Mouse (Mus musculus) forebrain, embryonic 16.5 days (tissue): Measurements from ENCODE around the gene Ptprh. TPM values are rescaled to one million over a fixed set of nuclear protein-coding genes. Genes with fewer than 3 reads are reported as not detected.
A peak's percentile ranks its signal among the peaks of the same experiment; 100 is the strongest.

ENCODE experiments used
- ATAC-seq: fragments of 200-750 bp; cut with Nextera tagmentation; 2 replicates; pipeline ENCODE4 v1.8.0; 2017; ENCODE audit warnings: mild to moderate bottlenecking, moderate library complexity
- H3K27ac ChIP-seq: fragments of 300-500 bp; sonication (generic); 2 replicates; pipeline ENCODE4 v1.5.1; 2014; ENCODE audit warnings: low read length, control low read depth
- H3K27me3 ChIP-seq: fragments of 300-500 bp; sonication (generic); replicated peaks from 2 replicates; pipeline ENCODE4 v1.6.1; 2014; ENCODE audit warnings: low read length; ENCODE audit not compliant: control insufficient read depth, insufficient read depth
- H3K36me3 ChIP-seq: fragments of 300-500 bp; sonication (generic); 2 replicates; pipeline ENCODE4 v1.6.1; 2014; ENCODE audit not compliant: control insufficient read depth, insufficient read depth
- H3K4me1 ChIP-seq: fragments of 300-500 bp; sonication (generic); replicated peaks from 2 replicates; pipeline ENCODE4 v1.6.1; 2014; ENCODE audit warnings: low read length; ENCODE audit not compliant: control insufficient read depth, insufficient read depth
- H3K4me2 ChIP-seq: fragments of 300-500 bp; sonication (generic); 2 replicates; pipeline ENCODE4 v1.6.1; 2014; ENCODE audit warnings: mild to moderate bottlenecking, low read length, control low read depth
- H3K4me3 ChIP-seq: fragments of 300-500 bp; sonication (generic); replicated peaks from 2 replicates; pipeline ENCODE4 v1.5.1; 2014; ENCODE audit warnings: mild to moderate bottlenecking, low read length, control low read depth
- H3K9ac ChIP-seq: fragments of 300-500 bp; sonication (generic); replicated peaks from 2 replicates; pipeline ENCODE4 v1.6.1; 2014; ENCODE audit warnings: low read depth, low read length, control low read depth
- H3K9me3 ChIP-seq: fragments of 300-500 bp; sonication (generic); 2 replicates; pipeline ENCODE4 v1.6.1; 2016; ENCODE audit warnings: low read length; ENCODE audit not compliant: control insufficient read depth
- WGBS: fragments of 180-500 bp; shearing (Covaris S2); extraction: QIAGEN DNeasy Blood & Tissue Kit; methylation state at CpG from one replicate; pipeline ENCODE4 v1.1.7; 2014; 5-methylcytosine and 5-hydroxymethylcytosine counted together
- polyA plus RNA-seq: library from polyadenylated mRNA; unstranded; fragments of >200 nt; fragmentation: Nextera tagmentation; extraction: Ambion mirVana; gene quantifications from 2 replicates; pipeline ENCODE4 v1.2.1, GENCODE M21; 2015

Ptprh gene
- polyA plus RNA-seq, 1 experiment from 2014 or later: 0.70 TPM

DNA sequence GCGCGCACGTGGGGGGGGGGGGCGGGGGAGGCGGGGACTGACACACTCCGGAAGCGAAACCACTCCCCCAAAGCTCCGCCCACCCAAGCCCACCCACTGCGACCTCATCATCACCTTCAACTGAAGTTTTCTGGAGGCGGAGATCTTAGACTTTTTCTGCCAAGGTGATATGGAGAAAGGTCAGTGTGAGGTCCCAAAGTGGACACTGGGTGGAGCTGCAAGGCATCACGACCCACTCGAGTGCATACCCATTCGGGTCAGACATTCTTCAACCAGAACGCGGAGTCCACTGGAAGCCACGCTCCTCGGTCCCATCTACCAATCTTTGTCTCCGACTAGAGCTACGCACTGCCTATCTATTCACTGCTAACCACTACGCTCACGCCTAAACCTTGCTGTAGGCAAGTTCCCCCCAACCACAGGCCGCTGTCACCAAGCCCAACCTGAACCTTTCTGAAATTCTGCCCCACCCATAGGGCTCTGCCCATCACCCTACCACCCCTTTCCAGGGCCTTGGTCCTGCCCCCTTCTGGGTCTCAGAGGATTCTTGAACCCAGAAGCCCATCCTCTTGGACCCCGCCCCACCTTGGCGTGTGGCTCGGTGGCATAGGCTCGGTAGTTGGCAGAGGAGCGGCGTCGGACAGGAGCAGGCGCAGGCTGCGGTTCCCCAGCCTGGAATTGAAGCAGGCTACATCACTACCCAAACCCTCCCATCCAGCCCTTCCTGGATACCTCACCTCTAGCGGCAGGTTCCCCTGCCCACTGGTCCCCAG lies 82.4 kb downstream of the Ptprh start:
- Histone ChIP-seq H3K9ac (no peak overlapping the region; the same call in 1 of the 2 replicates), H3K27ac (no peak overlapping the region), H3K4me2 (peak overlapping the region; percentile 59), H3K4me1 (peaks cover 6% of the 10 kb centered on the region), H3K4me3 (peak overlapping the region; percentile 27), H3K9me3 (no peaks in the 10 kb centered on the region), H3K27me3 (0 out of 2 replicates have a peak, but pooled peaks cover 4% of the 10 kb centered on the region), H3K36me3 (no peaks in the 10 kb centered on the region)
- ATAC-seq: no peak
- WGBS: 37% methylated on average over 32 of the region's 32 CpGs

DNA sequence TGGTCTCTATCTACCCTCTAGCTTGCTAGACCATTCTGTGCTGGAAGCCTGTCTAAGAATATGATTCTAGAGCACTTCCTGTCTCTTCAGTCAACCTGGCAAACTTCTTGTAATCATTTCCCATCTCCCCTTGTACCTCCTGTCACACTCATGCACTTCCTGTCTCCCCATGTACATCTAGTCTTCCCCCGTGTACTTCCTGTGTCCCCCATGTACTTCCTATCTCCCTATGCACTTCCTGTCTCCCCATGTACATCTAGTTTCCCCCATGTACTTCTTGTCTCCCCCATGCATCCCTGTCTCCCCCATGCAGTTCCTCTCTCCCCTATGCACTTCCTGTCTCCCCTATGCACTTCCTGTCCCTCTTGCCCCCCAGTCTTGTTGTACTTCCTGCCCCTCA lies 85.4 kb downstream of the Ptprh start:
- Histone ChIP-seq H3K36me3 (no peaks in the 10 kb centered on the region), H3K9ac (no peak overlapping the region), H3K9me3 (no peaks in the 10 kb centered on the region), H3K4me1 (peaks cover 6% of the 10 kb centered on the region), H3K27ac (no peak overlapping the region), H3K4me2 (no peak overlapping the region), H3K27me3 (0 out of 2 replicates have a peak, but pooled peaks cover 4% of the 10 kb centered on the region), H3K4me3 (no peak overlapping the region)
- ATAC-seq: no peak
- 82% methylated on average over 1 of the region's 1 CpGs for WGBS

DNA sequence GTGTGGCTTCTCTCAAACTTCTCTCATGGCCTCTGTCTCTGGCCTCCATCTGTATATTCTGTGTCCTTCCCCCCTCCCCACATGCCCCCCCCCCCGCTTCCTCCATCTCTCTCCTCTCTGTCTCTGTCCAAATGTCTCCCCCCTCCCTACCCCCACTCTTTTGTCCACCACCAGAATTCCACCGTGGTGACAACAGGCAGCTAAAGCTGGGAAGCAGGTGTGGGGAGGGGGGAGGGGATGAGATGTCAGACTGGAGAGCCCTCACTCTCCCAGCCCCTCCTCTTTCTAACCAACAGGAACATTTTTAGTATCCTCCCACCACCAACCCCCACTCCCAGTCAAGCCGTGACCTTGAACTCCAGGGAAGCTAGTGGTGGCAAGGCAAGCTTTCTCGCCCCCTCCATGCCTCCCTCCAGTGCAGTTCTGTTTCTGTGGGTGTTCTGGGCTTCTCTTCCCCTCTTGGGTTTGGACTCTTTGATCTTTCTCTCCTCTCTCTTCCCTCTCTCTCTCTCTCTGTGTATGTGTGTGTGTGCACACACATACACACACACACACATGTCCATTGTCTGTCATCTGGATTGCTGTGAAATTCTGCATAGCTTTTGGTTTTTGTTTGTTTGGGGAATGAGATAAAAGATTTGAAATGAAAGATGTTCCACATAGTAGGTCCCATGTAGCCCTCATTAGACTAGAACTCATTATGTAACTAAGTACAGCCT lies 87.3 kb downstream of the Ptprh start, which contains the start of gene Tnnt1:
Gene Tnnt1, minus strand, starts transcription at position 51 of the 719 bp plus-strand sequence.
- Histone ChIP-seq H3K4me3 (no peak within 1 kb of the TSS), H3K27ac (no peak within 1 kb of the TSS), H3K27me3 (0 out of 2 replicates have a peak, but pooled peaks cover 4% of the 10 kb centered on the region), H3K9me3 (no peaks in the 10 kb centered on the region), H3K4me1 (peaks cover 6% of the 10 kb centered on the region), H3K4me2 (no peak within 1 kb of the TSS), H3K36me3 (no peaks in the 10 kb centered on the region), H3K9ac (no peak within 1 kb of the TSS)
- no peak for ATAC-seq
- 19% methylated on average over 3 of the region's 4 CpGs for WGBS

DNA sequence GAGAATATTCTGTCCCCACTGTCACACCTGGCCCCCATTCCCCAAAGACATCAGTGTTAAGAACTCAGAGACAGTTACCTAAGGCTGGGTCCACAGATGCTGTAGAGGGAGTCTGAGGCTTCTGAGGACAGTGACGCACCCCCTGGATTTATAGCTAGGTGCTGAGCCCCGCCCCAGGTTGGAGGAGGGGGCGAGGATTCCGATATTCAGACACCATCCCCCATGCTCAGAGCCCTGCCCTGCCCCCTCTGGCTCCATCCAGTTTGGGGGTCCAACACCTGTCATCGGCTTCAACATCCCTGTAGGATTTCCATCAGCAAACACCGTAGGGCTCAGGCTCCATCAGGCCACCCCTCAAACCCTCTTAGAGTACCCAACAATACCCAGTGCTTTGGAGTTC lies 88.0 kb downstream of the Ptprh start:
- Histone ChIP-seq H3K27me3 (0 out of 2 replicates have a peak, but pooled peaks cover 4% of the 10 kb centered on the region), H3K4me1 (peaks cover 2% of the 10 kb centered on the region), H3K4me2 (no peak overlapping the region), H3K9ac (no peak overlapping the region), H3K36me3 (no peaks in the 10 kb centered on the region), H3K27ac (no peak overlapping the region), H3K4me3 (no peak overlapping the region), H3K9me3 (no peaks in the 10 kb centered on the region)
- WGBS: 67% methylated on average over 6 of the region's 6 CpGs
- no peak for ATAC-seq

DNA sequence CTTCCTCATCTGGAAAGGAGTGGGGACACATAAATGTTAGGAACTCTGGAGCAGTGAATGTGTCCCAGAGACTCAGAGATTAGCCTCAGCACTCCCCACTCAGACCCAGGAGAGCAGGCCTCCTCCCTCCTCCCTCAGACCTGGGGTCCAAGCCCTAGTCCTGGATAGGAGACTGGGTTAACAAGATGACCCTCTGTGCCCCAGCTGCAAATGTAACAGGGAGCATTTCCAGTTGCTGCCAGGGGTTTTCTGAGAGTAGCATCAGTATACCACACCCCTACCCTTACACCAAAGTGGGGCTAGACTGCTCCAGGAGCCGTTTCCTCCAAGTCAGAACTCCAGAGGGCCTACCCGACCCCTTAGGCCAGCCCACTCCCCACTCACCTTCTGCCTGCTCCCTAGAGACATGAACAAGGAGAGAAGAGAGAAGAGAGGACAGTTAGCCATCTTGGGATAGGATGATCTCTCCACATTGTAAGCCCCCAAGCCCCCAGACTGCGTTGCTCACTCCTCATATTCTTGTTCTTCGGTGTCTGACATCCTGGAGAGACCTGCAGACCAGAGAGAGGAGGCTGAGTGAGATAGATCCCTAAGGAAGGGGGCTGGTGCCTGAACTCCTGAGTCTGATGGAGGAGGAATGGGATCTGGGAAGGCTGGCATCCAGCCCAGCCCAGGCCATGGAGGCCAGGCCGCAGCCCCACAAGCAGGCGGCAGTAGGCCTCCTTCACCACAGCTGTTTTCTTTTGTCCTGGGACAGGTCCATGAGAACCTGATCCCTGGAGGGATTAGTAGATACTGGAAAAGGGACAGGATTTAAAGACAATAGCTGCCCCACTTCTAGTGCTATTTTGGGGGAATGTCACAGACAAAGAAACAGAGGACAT lies 89.8 kb downstream of the Ptprh start:
- no peaks in the 10 kb centered on the region for H3K4me1 ChIP-seq
- 0 out of 2 replicates have a peak, but pooled peaks cover 2% of the 10 kb centered on the region for H3K27me3 ChIP-seq
- 42% methylated on average over 6 of the region's 6 CpGs for WGBS
- no peaks in the 10 kb centered on the region for H3K9me3 ChIP-seq
- no peak overlapping the region for H3K27ac ChIP-seq
- H3K36me3 ChIP-seq: no peaks in the 10 kb centered on the region
- no peak for ATAC-seq
- no peak overlapping the region for H3K4me3 ChIP-seq
- no peak overlapping the region for H3K9ac ChIP-seq
- H3K4me2 ChIP-seq: no peak overlapping the region

DNA sequence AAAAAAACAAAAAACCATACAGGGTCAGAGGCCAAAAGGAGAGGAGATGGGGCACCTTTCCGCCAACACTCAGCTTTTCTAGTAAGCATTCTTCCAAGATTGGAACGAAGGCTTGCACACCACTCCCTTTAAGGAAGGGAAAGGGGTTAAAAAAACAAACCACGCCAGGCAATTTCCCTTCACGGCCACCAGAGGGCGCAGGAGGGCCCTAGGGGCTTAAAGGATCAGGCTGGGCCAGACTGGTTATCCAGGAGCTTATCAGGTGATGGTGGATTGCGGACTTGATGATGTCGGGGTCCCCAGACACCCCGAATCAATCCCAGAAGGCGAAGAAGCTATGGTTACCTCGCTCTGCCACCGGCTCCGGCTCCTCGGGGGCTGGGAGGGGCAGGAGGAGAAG lies 90.6 kb downstream of the Ptprh start:
- H3K27ac ChIP-seq: no peak overlapping the region
- no peaks in the 10 kb centered on the region for H3K4me1 ChIP-seq
- 31% methylated on average over 13 of the region's 13 CpGs for WGBS
- no peak for ATAC-seq
- no peak overlapping the region for H3K4me2 ChIP-seq
- H3K9ac ChIP-seq: no peak overlapping the region
- H3K27me3 ChIP-seq: 0 out of 2 replicates have a peak, but pooled peaks cover 2% of the 10 kb centered on the region
- H3K9me3 ChIP-seq: no peaks in the 10 kb centered on the region
- H3K36me3 ChIP-seq: no peaks in the 10 kb centered on the region
- no peak overlapping the region for H3K4me3 ChIP-seq

DNA sequence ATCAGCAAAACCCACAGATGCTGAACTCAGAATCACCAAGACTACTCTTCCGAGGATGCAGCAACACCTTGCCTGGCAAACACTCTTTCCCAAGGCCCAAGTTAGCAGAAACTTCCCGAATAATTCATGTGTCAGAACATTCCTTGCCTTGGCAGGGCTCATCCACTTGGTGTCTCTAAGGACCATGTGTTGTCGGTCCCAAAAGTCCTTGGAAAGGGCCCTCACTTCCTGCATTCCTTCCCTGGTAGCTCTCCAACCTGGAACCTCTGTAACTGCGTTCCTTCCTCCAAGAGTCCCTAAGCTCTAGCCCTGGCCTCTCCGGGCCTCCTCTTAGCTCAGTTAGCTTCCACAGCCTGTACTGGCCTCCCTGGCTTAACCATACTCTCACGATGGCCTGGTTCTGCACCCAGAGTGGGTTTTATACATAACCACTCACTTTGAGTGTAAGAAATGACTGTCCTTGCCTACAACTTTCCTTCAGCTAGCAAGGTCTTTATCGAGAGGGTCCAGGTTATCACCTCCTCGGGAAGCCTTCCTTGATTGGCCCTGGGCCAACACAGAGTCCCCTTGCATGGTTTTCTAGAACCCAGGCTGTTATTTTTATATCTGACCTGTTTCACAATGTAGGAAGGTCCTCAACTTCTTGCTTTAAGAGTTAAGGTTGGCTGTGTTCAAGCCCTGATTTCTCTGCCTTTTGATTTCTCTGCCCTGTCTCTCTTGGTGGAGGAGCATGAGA lies 92.2 kb downstream of the Ptprh start:
- Histone ChIP-seq H3K36me3 (no peaks in the 10 kb centered on the region), H3K27ac (no peak overlapping the region), H3K4me2 (no peak overlapping the region), H3K9me3 (no peaks in the 10 kb centered on the region), H3K4me1 (no peaks in the 10 kb centered on the region), H3K9ac (no peak overlapping the region), H3K27me3 (0 out of 2 replicates have a peak, but pooled peaks cover 2% of the 10 kb centered on the region), H3K4me3 (no peak overlapping the region)
- no peak for ATAC-seq
- 77% methylated on average over 8 of the region's 8 CpGs for WGBS

DNA sequence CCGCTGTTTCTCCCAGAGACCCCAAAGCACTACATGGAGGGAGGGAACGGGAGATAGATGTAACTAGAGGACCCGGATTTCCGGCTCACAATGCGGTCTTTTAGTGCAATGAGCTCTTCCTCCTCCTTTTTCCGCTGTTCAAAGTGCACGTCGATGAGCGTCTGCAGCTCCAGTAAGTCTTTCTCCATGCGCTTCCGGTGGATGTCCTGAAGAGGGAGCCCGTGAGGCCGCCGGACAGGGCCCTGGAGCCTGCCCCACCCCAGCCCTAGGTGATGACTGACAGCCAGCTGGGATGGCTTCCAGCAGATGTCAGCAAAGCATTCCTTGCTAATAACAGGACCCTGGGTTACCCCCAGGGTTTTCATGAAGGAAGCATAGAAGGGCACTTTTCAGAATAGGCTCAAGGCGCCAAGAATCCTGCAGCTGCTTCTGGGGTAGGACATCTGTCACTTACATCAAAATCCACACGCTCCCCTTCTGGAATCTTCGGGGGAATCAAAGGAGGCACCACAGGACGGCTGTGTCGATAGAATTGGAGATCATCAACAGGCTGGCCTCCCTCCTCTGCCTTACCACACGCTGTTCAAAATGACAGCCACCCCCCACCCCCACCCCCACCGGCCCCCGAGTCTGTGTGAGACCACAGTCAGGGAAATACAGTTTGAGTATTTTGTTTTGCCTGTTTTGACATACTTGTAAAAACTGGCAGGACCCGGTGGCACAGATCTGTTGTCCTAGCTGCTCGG lies 93.8 kb downstream of the Ptprh start:
- Histone ChIP-seq H3K4me1 (no peaks in the 10 kb centered on the region), H3K4me2 (no peak overlapping the region), H3K27ac (no peak overlapping the region), H3K9ac (no peak overlapping the region), H3K36me3 (no peaks in the 10 kb centered on the region), H3K4me3 (no peak overlapping the region), H3K27me3 (0 out of 2 replicates have a peak, but pooled peaks cover 2% of the 10 kb centered on the region), H3K9me3 (no peaks in the 10 kb centered on the region)
- WGBS: 8% methylated on average over 24 of the region's 24 CpGs
- ATAC-seq: peak; percentile 63
